Mouse (Mus musculus) small intestine, adult 2 months (tissue): ENCODE data around the gene Fndc3b.

Experiments used
- CTCF ChIP-seq: fragments of 200-500 bp; IDR thresholded peaks from 2 replicates; pipeline ENCODE4 v1.5.1; 2012; ENCODE audit warnings: low read depth, mild to moderate bottlenecking, control low read depth, inconsistent platforms, low read length, moderate library complexity, mixed read lengths; ENCODE audit not compliant: insufficient replicate concordance, insufficient read length; ENCODE audit errors: extremely low read depth
- POLR2A ChIP-seq: fragments of 200-500 bp; IDR thresholded peaks from 2 replicates; pipeline ENCODE4 v1.6.1; 2012; ENCODE audit warnings: low read depth, mild to moderate bottlenecking, control low read depth, inconsistent platforms, low read length, moderate library complexity

DNA sequence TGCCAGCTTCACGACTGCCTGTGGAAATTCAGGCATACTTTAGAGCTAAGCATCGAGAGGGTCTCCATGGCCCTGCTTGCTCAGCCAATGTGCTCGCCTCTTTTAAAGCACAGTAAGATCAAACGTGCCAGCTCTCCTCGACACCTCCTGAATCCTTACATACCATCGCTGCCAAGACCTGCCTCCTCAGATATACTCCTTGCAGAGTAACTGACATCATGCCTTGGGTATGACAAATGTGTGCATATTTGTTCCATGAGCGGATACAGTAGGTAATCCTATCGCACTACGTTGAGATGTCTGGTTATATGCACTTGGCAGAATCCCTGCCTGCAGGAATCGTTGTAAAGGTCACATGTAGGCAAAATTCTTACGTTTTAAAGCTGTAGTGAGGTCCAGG, 120.3 kb downstream of the Fndc3b start:
- TF ChIP-seq POLR2A (no peak), CTCF (no peak)
